Mouse (Mus musculus) lung, adult 2 months (tissue): ENCODE data around the gene Pdxk.

Source experiments
- CTCF ChIP-seq: fragments of 200-500 bp; IDR thresholded peaks from 2 replicates; pipeline ENCODE4 v1.5.1; 2011; ENCODE audit warnings: mild to moderate bottlenecking, low read length, control low read depth; ENCODE audit not compliant: insufficient read depth
- POLR2A ChIP-seq: fragments of 200-500 bp; IDR thresholded peaks from 2 replicates; pipeline ENCODE4 v1.6.1; 2011; ENCODE audit warnings: low read depth, mild to moderate bottlenecking, control low read depth, low read length, borderline replicate concordance; ENCODE audit errors: extremely low read depth

DNA sequence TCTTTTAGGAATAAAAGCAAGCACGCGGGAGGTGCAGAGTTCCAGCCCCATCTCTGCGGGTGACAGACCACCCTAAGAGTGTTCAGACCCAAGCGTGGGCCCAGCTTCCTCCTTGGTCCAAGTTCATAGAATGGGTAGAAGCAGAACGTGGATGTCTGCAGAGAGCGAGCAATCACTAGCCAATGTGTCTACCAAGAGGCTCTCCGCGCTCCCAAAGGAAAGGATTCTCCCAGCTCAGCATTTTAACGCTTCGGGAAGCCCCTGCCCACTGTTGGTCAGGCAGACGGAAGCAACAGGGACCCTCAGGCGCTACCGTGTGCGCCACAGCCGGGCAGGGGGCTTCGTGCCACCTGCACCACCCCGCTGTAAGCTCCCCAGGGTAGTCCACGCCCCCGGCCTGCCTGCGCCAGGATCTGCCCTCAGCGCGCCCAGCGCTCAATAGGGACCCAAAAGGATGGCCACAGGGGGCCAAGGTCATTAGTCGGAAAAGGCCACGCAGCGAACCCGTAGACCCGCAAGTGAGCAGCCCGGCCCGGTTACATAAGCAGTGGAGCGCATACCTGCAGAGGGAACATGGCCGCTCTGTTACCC is 479 bp downstream of the Pdxk start:
- TF ChIP-seq POLR2A (no peak), CTCF (no peak)
